Mouse (Mus musculus) bone marrow, adult 2 months (tissue): Measurements from ENCODE around the gene Oxct1.

Source experiments
- CTCF ChIP-seq: fragments of 200-500 bp; IDR thresholded peaks from 2 replicates; pipeline ENCODE4 v1.5.1; 2011; ENCODE audit warnings: low read length, control low read depth; ENCODE audit not compliant: control insufficient read depth, insufficient read depth
- POLR2A ChIP-seq: fragments of 200-500 bp; IDR thresholded peaks from 2 replicates; pipeline ENCODE4 v1.6.1; 2011; ENCODE audit warnings: low read depth, mild to moderate bottlenecking, control low read depth, low read length, borderline replicate concordance; ENCODE audit not compliant: control insufficient read depth

DNA sequence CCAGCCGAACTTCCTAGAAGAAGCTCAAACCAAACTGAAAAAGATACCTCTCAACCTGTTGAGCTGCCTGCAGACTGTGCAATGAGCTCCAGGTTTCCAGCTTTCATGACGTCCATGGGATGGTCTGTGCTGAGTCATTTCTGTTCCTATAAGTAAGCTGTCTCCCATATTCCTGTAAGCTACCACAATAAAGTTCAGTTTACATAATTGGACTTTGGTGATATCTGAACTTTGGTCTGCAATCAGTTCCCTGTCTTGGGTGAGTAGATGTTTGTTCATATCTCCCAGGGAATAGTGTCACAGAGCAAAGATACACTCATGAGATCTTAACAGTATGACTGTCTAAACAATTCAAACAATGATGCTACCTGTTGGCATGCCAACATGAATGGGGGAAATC, 141.8 kb downstream of the Oxct1 start:
- TF ChIP-seq POLR2A (no peak), CTCF (no peak)
